Mouse (Mus musculus): Measurements from ENCODE around the gene Pik3ip1. TPM values are rescaled to one million over a fixed set of nuclear protein-coding genes. Genes with fewer than 3 reads are reported as not detected.

Gene Pik3ip1
- 11.1 and 24.2 TPM in 2 replicates for total RNA-seq (2021)
- long read RNA-seq, experiment 1, transcript Pik3ip1-201 (6 exons, 2,573 nt): major isoform, 22 of 32 reads
- long read RNA-seq, experiment 1, partial matches to known transcripts: 0 of 32 reads
- long read RNA-seq, experiment 1, other reads (novel, unspliced or antisense): 8 of 32 reads
- long read RNA-seq, experiment 2, transcript Pik3ip1-201 (6 exons, 2,573 nt): major isoform, 9 of 12 reads
- long read RNA-seq, experiment 2, partial matches to known transcripts: 0 of 12 reads
- long read RNA-seq, experiment 2, other reads (novel, unspliced or antisense): 2 of 12 reads

DNA sequence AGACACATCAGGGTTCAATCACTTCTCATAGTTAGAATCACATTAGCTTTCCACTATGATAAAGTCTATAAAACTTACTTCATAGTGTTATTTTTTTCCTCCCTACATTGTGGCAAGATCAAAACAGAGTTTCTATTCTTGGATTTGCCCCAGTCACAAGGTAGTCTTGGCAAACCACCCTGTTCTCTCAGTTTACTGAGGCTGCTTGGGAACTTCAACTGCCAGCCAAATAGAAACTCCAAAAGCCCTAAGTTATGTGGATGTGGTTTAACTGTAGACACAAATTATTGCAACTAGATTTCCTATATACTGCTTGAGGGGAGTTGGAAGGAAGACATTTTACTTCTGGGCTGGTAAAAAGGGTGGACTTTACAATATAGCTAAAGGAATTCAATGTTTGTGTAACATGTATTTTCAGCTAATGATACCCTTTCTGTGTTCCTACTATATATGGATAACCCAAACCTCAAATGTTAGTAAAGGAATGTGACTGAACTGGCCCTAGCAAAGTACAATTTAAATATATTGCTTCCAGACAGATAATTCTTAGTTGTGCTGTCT, at the start of gene Pik3ip1:
Pik3ip1 (plus strand) TSS at position 511 of the 561 bp plus-strand sequence.
- no peak for DNase-seq

DNA sequence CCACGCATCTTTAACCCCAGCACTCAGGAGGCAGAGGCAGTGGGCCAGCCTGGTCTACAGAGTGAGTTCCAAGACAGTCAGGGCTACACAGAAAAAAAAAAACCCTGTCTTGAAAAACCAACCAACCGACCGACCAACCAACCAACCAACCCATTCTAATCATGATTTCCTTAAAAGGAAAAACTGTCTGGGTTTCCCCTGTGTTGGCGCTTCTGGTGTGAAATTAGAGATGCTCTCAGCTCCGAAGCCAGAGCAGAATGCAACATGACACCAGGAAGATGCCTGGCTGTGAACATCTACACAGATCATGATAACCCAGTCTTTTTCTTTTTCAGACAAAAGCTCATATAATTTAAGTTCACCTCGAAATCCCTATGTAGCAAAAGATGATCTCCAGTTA, 47.3 kb upstream of the Pik3ip1 start:
- DNase-seq: no peak

GRCm38 (mm10) chr11:3283645-3284044, 46.6 kb upstream of the Pik3ip1 start:
- DNase-seq: no peak

GRCm38 (mm10) chr11:3285940-3286339, 44.3 kb upstream of the Pik3ip1 start:
- DNase-seq: no peak

GRCm38 (mm10) chr11:3287131-3287530, 43.1 kb upstream of the Pik3ip1 start:
- DNase-seq: no peak

DNA sequence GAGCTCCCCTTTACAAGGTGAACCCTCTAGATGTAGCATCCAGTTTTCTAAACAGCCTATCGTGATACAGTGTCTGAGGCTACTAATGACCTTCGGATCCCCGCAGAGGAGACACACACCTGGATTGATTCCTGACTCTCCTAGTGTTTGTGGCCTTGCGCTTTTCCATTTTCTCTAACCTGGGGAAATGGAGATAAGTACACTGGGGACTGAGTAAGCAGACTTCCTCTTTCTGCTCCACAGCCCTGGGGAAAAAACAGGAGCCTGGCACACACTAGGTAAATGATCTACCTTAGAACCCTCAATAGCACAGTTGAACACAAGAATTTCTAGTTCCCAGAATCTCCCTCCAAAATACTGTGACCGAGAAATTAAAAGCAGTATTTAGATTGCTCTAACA, 42.3 kb upstream of the Pik3ip1 start:
- DNase-seq: no peak

- peak; percentile 58 for DNase-seq
These were observed 41.5 kb upstream of the Pik3ip1 start, which contains the start of gene Patz1 for GRCm38 (mm10) chr11:3288521-3289301. TSS of gene Patz1 (plus strand) at chr11:3288874.

- DNase-seq: peak; percentile 92
These were observed 40.8 kb upstream of the Pik3ip1 start for GRCm38 (mm10) chr11:3289302-3289802.

DNA sequence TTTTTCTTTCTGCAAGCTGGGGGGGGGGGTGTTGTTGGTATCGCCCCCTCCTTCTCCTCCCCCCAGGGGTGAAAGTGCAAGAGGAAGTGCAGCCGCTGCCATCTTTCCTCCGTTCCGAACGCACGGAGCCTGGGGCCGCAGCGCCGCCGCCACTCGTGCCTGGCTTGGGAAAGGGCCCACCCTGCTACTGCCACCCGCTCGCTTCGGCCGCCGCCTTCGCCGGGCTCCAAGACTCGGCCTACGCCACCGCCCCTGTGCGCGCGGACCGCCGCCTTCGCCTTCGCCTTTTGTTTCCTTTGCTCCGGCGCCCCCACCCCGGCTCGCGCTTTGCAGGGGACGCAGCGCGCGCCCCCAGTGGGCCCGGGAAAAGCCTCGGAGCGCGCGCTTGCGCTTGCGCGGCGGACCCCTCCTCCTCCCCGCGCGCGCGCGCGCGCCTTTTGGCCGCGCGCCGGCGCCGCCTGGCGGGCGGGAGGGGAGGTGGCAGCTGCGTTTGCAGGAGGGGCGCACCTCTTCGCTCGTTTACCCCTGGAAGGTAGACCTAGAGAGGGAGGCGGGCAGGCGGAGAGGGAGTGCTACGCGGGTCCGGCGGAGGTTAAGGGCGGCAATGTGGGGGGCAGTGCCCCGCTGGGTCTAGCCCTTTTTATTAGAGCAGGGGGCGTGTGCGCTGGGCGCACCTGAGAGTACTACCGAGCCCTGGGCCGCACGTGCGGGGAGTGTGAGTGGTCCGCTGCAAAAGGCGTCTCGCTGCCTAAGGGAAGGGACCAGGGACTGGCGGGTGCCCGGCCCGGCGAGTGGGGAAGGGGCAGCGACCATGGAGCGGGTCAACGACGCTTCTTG, 40.2 kb upstream of the Pik3ip1 start:
- DNase-seq: peak; percentile 90

GRCm38 (mm10) chr11:3290640-3291310, 39.4 kb upstream of the Pik3ip1 start:
- peak; percentile 62 for DNase-seq

GRCm38 (mm10) chr11:3291311-3292061, 38.7 kb upstream of the Pik3ip1 start:
- peak; percentile 35 for DNase-seq

- DNase-seq: peak; percentile 67
These were observed 38.2 kb upstream of the Pik3ip1 start for GRCm38 (mm10) chr11:3292062-3292421.

- peak; percentile 50 for DNase-seq
These were observed 37.4 kb upstream of the Pik3ip1 start for GRCm38 (mm10) chr11:3292711-3293249.

- DNase-seq: no peak
These were observed 36.8 kb upstream of the Pik3ip1 start for GRCm38 (mm10) chr11:3293361-3293760.

DNA sequence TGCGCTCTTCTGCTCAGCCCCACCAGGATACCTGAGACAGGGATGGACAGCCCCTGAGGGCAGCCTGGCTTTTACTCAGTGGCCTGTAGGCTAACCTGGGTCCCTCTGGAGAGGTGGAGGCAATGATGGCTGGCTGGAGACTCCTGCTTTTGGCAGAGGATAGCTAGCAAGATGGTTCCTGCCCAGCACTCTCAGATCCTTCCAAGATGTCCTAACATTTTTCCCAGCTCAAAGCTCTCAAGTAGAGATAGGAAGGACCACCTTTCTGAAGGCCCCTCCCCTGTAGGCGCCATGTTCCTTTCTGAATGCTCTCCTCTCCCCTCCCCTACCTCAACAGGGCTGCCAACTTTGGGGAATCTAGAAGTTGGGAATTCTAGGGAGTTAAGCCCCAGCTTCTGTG, 35.6 kb upstream of the Pik3ip1 start:
- no peak for DNase-seq

DNA sequence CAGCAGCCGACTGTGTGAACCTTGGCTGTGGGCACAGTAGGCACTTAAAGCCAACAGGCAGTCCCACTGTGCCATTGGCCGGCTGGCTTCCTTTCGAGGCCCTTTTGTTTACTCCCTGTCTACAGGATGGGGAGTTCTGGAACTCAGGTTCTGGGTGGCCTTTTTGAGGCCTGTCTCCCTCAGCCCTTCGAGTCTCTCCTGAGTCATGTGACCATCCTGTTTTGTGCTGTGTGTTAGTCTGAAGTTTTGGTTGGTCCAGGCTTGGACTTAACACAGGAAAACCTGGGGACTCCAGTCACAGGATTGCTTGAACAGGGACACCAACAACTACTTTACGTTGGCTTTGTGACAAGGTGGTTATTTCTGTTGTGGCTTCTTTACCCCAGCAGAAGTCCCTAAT, 34.1 kb upstream of the Pik3ip1 start:
- DNase-seq: no peak

DNA sequence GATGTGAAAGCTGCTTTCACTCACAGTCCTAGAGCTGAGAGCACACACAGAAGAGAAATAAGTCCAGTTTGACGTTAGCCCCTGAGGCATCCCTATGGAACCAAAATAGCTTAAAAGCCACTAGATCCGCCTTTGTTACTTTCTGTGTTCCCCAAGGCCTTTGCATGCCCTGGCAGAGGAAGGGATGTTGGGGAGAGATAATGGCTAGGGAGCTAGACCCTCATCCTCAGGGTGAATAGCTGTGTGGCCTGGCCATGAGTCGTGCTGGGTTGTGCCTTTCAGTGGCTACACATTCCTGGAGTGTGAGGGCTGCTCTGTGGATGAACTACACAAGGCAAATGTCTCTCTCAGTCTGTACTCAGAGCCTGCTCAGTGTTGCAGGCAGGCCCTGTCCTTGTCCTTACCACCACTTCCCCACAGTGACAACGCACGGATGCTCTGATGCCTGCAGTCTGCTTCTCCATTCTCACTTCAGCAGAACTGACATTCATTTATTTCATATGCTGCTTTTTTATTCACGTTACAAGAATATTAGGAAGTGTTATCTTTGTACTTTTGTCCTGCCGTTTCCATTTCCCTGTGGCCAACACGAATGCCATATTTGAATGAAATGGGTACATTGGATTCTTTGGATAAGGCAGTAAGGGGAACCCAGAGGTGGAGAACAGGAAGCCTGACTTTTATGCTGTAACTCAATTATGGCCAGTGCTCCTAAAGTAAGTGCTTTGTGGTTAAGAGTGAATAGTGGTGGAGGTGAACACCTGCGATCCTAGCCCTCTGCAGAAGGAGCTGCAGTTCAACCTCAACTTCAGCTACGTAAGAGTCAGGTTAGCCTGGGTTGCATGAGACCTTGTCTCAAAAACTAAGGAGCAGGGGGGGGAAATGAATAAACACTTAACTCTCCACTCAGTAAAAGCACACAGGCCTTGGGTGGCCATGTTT, 32.1 kb upstream of the Pik3ip1 start:
- DNase-seq: no peak

- DNase-seq: no peak
These were observed 31.4 kb upstream of the Pik3ip1 start for GRCm38 (mm10) chr11:3298813-3299185.

GRCm38 (mm10) chr11:3301075-3301474, 29.1 kb upstream of the Pik3ip1 start:
- no peak for DNase-seq
